Comparison of ENCODE assay signal across 9 mouse cellular contexts in the genomic region with DNA sequence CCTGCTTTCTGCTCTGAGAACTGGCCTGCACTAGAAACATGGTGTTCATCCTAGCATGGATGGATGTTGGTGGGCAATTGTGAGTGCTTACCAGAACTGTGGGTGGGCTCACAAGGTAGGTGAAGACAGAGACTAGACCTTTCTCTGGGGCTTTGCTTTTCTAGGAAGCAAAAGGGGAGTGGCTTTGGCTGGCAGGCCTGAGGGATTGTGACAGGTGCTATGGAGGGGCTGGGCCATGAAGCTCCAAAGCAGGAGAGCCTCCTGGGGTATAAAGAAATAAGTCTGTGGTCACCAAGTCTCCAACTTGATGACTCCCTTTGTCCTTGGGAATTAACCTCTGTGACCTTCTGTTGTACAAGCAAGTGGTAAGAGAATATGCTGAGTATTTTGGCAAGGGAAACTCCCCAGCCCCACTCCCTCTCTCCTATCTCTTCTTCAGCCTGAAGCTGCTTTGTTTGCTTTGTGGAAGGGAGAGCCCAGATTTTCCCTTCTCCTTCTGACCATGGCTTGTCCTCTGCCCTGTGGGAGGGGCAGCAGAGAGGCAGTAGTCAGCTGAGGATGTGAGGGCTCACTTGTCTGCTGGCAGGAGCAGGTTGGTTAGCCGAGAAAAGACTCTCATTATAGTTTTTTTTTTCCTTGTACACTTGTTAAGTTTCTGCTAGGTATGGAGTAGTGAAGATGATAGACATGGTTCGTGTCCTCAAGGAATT. TPM values are rescaled to one million over a fixed set of nuclear protein-coding genes. Genes with fewer than 3 reads are reported as not detected.
DNase-seq lines count a peak whose midpoint lies in the region; ATAC-seq and TF ChIP-seq lines count a peak whose summit lies in the region.
"Had no signal": no experiment of that assay in that cellular context is flagged by ENCODE, and none has a peak within 500 bp of the region (broad histone marks: within the 10 kb centered on the region; RNA-seq: fewer than 3 reads in every experiment).

No protein-coding gene starts in this region.

- no peak overlapping the region for H3K9ac ChIP-seq in embryonic facial prominence, embryonic 12.5 days
- no peak overlapping the region; the same call in 1 of the 2 replicates for H3K9ac ChIP-seq in lung, embryonic 16.5 days (ENCODE audit: low read length)
- H3K9ac ChIP-seq in hindbrain, postnatal 0 days (replicated peaks; ENCODE audit: low read length): no peak overlapping the region
- no peak overlapping the region for H3K9ac ChIP-seq in midbrain, embryonic 15.5 days

- peaks cover 28% of the 10 kb centered on the region for H3K4me1 ChIP-seq in embryonic facial prominence, embryonic 12.5 days
- peaks cover 47% of the 10 kb centered on the region for H3K4me1 ChIP-seq in embryonic facial prominence, embryonic 10.5 days
- peaks cover 66% of the 10 kb centered on the region for H3K4me1 ChIP-seq in lung, embryonic 16.5 days (replicated peaks; ENCODE audit: control insufficient read depth, insufficient read depth, low read length)
- H3K4me1 ChIP-seq in hindbrain, postnatal 0 days (ENCODE audit: insufficient read depth, low read length): peaks cover 36% of the 10 kb centered on the region
- peaks cover 60% of the 10 kb centered on the region for H3K4me1 ChIP-seq in midbrain, embryonic 15.5 days

- peaks cover 40% of the 10 kb centered on the region for H3K36me3 ChIP-seq in embryonic facial prominence, embryonic 12.5 days
- H3K36me3 ChIP-seq in embryonic facial prominence, embryonic 10.5 days (replicated peaks): peaks cover 97% of the 10 kb centered on the region
- peaks cover 6% of the 10 kb centered on the region; the same call in 1 of the 2 replicates for H3K36me3 ChIP-seq in lung, embryonic 16.5 days (ENCODE audit: control insufficient read depth, insufficient read depth, low read length)
- H3K36me3 ChIP-seq in hindbrain, postnatal 0 days (ENCODE audit: insufficient read depth, low read length): peaks cover 6% of the 10 kb centered on the region; the same call in 1 of the 2 replicates
- no peaks in the 10 kb centered on the region; the same call in 1 of the 2 replicates for H3K36me3 ChIP-seq in midbrain, embryonic 15.5 days (replicated peaks)

- TF ChIP-seq CTCF in hindbrain, postnatal 0 days (IDR thresholded peaks at IDR 0.05; ENCODE audit: low read depth): no peak

- H3K4me3 ChIP-seq in embryonic facial prominence, embryonic 12.5 days: no peak overlapping the region
- H3K4me3 ChIP-seq in embryonic facial prominence, embryonic 10.5 days: no peak overlapping the region
- H3K4me3 ChIP-seq in lung, embryonic 16.5 days (ENCODE audit: low read length): no peak overlapping the region
- H3K4me3 ChIP-seq in hindbrain, postnatal 0 days (ENCODE audit: low read length): no peak overlapping the region
- no peak overlapping the region for H3K4me3 ChIP-seq in midbrain, embryonic 15.5 days

- H3K9me3 ChIP-seq in embryonic facial prominence, embryonic 12.5 days: no peaks in the 10 kb centered on the region
- no peaks in the 10 kb centered on the region for H3K9me3 ChIP-seq in embryonic facial prominence, embryonic 10.5 days
- H3K9me3 ChIP-seq in lung, embryonic 16.5 days (ENCODE audit: control insufficient read depth, low read length): no peaks in the 10 kb centered on the region
- no peaks in the 10 kb centered on the region for H3K9me3 ChIP-seq in hindbrain, postnatal 0 days (ENCODE audit: low read length)
- no peaks in the 10 kb centered on the region for H3K9me3 ChIP-seq in midbrain, embryonic 15.5 days

- DNase-seq in embryonic facial prominence, embryonic 10.5 days (ENCODE audit: low spot score): no peak
- no peak for DNase-seq in lung, postnatal 14 days
- DNase-seq in hindbrain, postnatal 0 days (ENCODE audit: low spot score): no peak
- DNase-seq in right cerebral cortex, adult 2 months (ENCODE audit: low spot score in 2 of 2): no peak
- no peak for DNase-seq in cerebellum, adult 8-10 months
- DNase-seq: thymus, adult 2 months had no signal

- H3K27ac ChIP-seq in embryonic facial prominence, embryonic 12.5 days: 0 out of 2 replicates have a peak overlapping the region, but pooled peaks have one; percentile 18
- H3K27ac ChIP-seq in embryonic facial prominence, embryonic 10.5 days (replicated peaks): no peak overlapping the region
- peak overlapping the region; percentile 53 for H3K27ac ChIP-seq in lung, embryonic 16.5 days (ENCODE audit: low read length)
- H3K27ac ChIP-seq in hindbrain, postnatal 0 days: peak overlapping the region; percentile 60; the same call in 1 of the 2 replicates
- 0 out of 2 replicates have a peak overlapping the region, but pooled peaks have one; percentile 23 for H3K27ac ChIP-seq in midbrain, embryonic 15.5 days

- no peak overlapping the region for H3K4me2 ChIP-seq in embryonic facial prominence, embryonic 12.5 days (replicated peaks)
- no peak overlapping the region for H3K4me2 ChIP-seq in lung, embryonic 16.5 days (ENCODE audit: low read depth, low read length)
- H3K4me2 ChIP-seq in hindbrain, postnatal 0 days (ENCODE audit: low read depth, low read length): no peak overlapping the region
- no peak overlapping the region for H3K4me2 ChIP-seq in midbrain, embryonic 15.5 days

- WGBS in embryonic facial prominence, embryonic 12.5 days: 66% methylated on average over 2 of the region's 2 CpGs
- 66% methylated on average over 2 of the region's 2 CpGs for WGBS in embryonic facial prominence, embryonic 10.5 days
- 26% methylated on average over 2 of the region's 2 CpGs for WGBS in lung, embryonic 16.5 days
- 43% methylated on average over 2 of the region's 2 CpGs for WGBS in hindbrain, postnatal 0 days
- WGBS in midbrain, embryonic 15.5 days: 42% methylated on average over 2 of the region's 2 CpGs

- ATAC-seq in embryonic facial prominence, embryonic 12.5 days (ENCODE audit: insufficient number of reproducible peaks, insufficient read depth, low FRiP score, low TSS enrichment): no peak
- ATAC-seq in lung, embryonic 16.5 days (ENCODE audit: low read depth): no peak
- ATAC-seq in hindbrain, postnatal 0 days: no peak
- no peak for ATAC-seq in midbrain, embryonic 15.5 days (replicated peaks)

- no peaks in the 10 kb centered on the region for H3K27me3 ChIP-seq in embryonic facial prominence, embryonic 12.5 days
- no peaks in the 10 kb centered on the region for H3K27me3 ChIP-seq in embryonic facial prominence, embryonic 10.5 days (replicated peaks; ENCODE audit: low read depth, poor library complexity, severe bottlenecking)
- H3K27me3 ChIP-seq in lung, embryonic 16.5 days (ENCODE audit: control insufficient read depth, insufficient read depth, low read depth, low read length): no peaks in the 10 kb centered on the region
- H3K27me3 ChIP-seq in hindbrain, postnatal 0 days (ENCODE audit: insufficient read depth, low read length): no peaks in the 10 kb centered on the region
- H3K27me3 ChIP-seq in midbrain, embryonic 15.5 days (replicated peaks): no peaks in the 10 kb centered on the region

RNA-seq across cellular contexts. Expression of a gene that starts 8.7 kb away (rescaled TPM):
- polyA plus RNA-seq in embryonic facial prominence, embryonic 12.5 days (2016; fragmentation: Nextera tagmentation; extraction: Ambion mirVana): 104 and 108 TPM in 2 replicates
- polyA plus RNA-seq in embryonic facial prominence, embryonic 10.5 days (2016; fragmentation: Nextera tagmentation; extraction: Ambion mirVana): 80.9 and 81.8 TPM in 2 replicates
- 46.0 and 49.6 TPM in 2 replicates for polyA plus RNA-seq in lung, embryonic 16.5 days (2015; fragmentation: Nextera tagmentation; extraction: Ambion mirVana)
- 111 and 185 TPM in 2 replicates for total RNA-seq in hindbrain, postnatal 0 days (2014; rRNA removed)
- polyA plus RNA-seq in hindbrain, postnatal 0 days (2015; fragmentation: Nextera tagmentation; extraction: Ambion mirVana): 39.8 and 40.5 TPM in 2 replicates
- polyA plus RNA-seq in midbrain, embryonic 15.5 days (2015; fragmentation: Nextera tagmentation; extraction: Ambion mirVana): 64.3 and 68.4 TPM in 2 replicates
